Mouse (Mus musculus) MEL (cell line): Measurements from ENCODE around the gene Trmt10c.
"Not testable (repeated sequence)": the region's sequence is repeated elsewhere in the genome, so short reads cannot be mapped to it uniquely, and the experiment has no call there.

Experiments
- CTCF ChIP-seq, 3 experiments: IDR thresholded peaks in 2 of 3; conservative IDR thresholded peaks in 1 of 3; 2 replicates each; pipeline ENCODE4 v1.5.1; 2011 to 2012; ENCODE audit warnings: low read length in 3 of 3, low read depth in 2 of 3, mild to moderate bottlenecking in 2 of 3, improper control_type of control experiment in 1 of 3, inconsistent platforms in 1 of 3, mixed read lengths in 1 of 3, moderate library complexity in 1 of 3; ENCODE audit not compliant: control insufficient read depth in 1 of 3, insufficient read depth in 1 of 3, poor library complexity in 1 of 3, severe bottlenecking in 1 of 3
- TBP ChIP-seq: IDR thresholded peaks from 2 replicates; pipeline ENCODE4 v1.8.0; 2011; ENCODE audit warnings: low read depth, low read length, improper control_type of control experiment

DNA sequence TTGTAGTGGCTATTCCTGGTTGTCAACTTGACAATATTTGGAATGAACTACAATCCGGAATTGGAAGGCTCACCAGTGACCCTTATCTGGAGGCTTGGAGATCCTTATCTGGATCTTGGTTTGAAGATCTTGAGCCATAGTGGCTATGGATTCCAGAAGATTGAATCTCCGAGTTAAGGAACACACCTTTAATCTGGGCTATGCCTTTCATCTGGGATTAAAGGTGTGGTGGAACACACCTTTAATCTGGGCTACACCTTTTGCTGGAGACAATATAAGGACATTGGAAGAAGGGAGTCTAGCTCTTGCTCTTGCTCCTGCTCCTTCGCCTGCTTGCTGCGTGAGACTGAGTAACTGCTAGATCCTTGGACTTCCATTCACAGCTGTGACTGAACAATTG, 10.4 kb upstream of the Trmt10c start, which contains the start of gene Senp7:
- TF ChIP-seq CTCF (IDR thresholded peaks at IDR 0.05 in 2 of 3, conservative IDR thresholded peaks at IDR 0.05 in 1 of 3; ENCODE audit: control insufficient read depth in 1 of 3, insufficient read depth in 1 of 3, low read depth in 2 of 3, low read length in 3 of 3, poor library complexity in 1 of 3, severe bottlenecking in 1 of 3); TBP: not testable (repeated sequence)
